Mouse (Mus musculus): ENCODE results near the gene Nrxn3.

- TF ChIP-seq GATA1 (IDR thresholded peaks at IDR 0.05; ENCODE audit: borderline replicate concordance, low read length) (no peak), FLI1 (IDR thresholded peaks at IDR 0.05; ENCODE audit: low read length) (no peak)
Observed at GRCm38 (mm10) chr12:89241554-89241953, 518.9 kb downstream of the Nrxn3 start.
